Mouse (Mus musculus): Measurements from ENCODE around the gene Prtg. TPM values are rescaled to one million over a fixed set of nuclear protein-coding genes. Genes with fewer than 3 reads are reported as not detected.
A peak's percentile ranks its signal among the peaks of the same experiment; 100 is the strongest.

The Prtg gene
- polyA plus RNA-seq, 1 experiment from 2014 or later = 1.1 TPM

- Histone ChIP-seq H3K4me2 (ENCODE audit: low read length) (no peak overlapping the region), H3K4me3 (ENCODE audit: control insufficient read depth in 1 of 2, insufficient read depth in 1 of 2, low read depth in 1 of 2, low read length in 2 of 2) (no peak overlapping the region), H3K4me1 (ENCODE audit: control insufficient read depth in 2 of 2, insufficient read depth in 2 of 2, low read length in 2 of 2) (no peaks in the 10 kb centered on the region), H3K9ac (ENCODE audit: low read length) (no peak overlapping the region; the same call in 1 of the 2 replicates), H3K36me3 (ENCODE audit: control insufficient read depth, insufficient read depth, low read length) (peaks cover 11% of the 10 kb centered on the region; the same call in 1 of the 2 replicates), H3K27me3 (ENCODE audit: control insufficient read depth, insufficient read depth, low read length) (no peaks in the 10 kb centered on the region), H3K27ac (replicated peaks in 1 of 2; ENCODE audit: control insufficient read depth in 1 of 2, insufficient read depth in 1 of 2, low read depth in 2 of 2, low read length in 2 of 2) (no peak overlapping the region), H3K9me3 (ENCODE audit: control insufficient read depth, low read length) (no peaks in the 10 kb centered on the region; the same call in 1 of the 2 replicates)
- 88% methylated on average over 1 of the region's 1 CpGs for WGBS
- no peak for ATAC-seq (ENCODE audit: insufficient number of reproducible peaks, insufficient read depth, low FRiP score, low read depth)
Measured at GRCm38 (mm10) chr9:72889777-72890176, 83.1 kb downstream of the Prtg start.

- H3K9me3 ChIP-seq (ENCODE audit: control insufficient read depth, low read length) = no peaks in the 10 kb centered on the region; the same call in 1 of the 2 replicates
- H3K4me3 ChIP-seq (ENCODE audit: control insufficient read depth in 1 of 2, insufficient read depth in 1 of 2, low read depth in 1 of 2, low read length in 2 of 2) = no peak overlapping the region
- no peak overlapping the region for H3K9ac ChIP-seq (ENCODE audit: low read length)
- peaks cover 11% of the 10 kb centered on the region; the same call in 1 of the 2 replicates for H3K36me3 ChIP-seq (ENCODE audit: control insufficient read depth, insufficient read depth, low read length)
- no peaks in the 10 kb centered on the region for H3K4me1 ChIP-seq (ENCODE audit: control insufficient read depth in 2 of 2, insufficient read depth in 2 of 2, low read length in 2 of 2)
- no peaks in the 10 kb centered on the region for H3K27me3 ChIP-seq (ENCODE audit: control insufficient read depth, insufficient read depth, low read length)
- 80% methylated on average over 10 of the region's 10 CpGs for WGBS
- no peak for ATAC-seq (ENCODE audit: insufficient number of reproducible peaks, insufficient read depth, low FRiP score, low read depth)
- no peak overlapping the region for H3K4me2 ChIP-seq (ENCODE audit: low read length)
- no peak overlapping the region for H3K27ac ChIP-seq (replicated peaks in 1 of 2; ENCODE audit: control insufficient read depth in 1 of 2, insufficient read depth in 1 of 2, low read depth in 2 of 2, low read length in 2 of 2)
Measured at GRCm38 (mm10) chr9:72890499-72891085, 83.9 kb downstream of the Prtg start.

GRCm38 (mm10) chr9:72892761-72893160, 86.1 kb downstream of the Prtg start:
- H3K36me3 ChIP-seq (ENCODE audit: control insufficient read depth, insufficient read depth, low read length) = peaks cover 11% of the 10 kb centered on the region; the same call in 1 of the 2 replicates

GRCm38 (mm10) chr9:72894796-72895352, 88.2 kb downstream of the Prtg start:
- Histone ChIP-seq H3K9ac (ENCODE audit: low read length) (no peak overlapping the region), H3K4me3 (ENCODE audit: control insufficient read depth in 1 of 2, insufficient read depth in 1 of 2, low read depth in 1 of 2, low read length in 2 of 2) (no peak overlapping the region), H3K4me1 (ENCODE audit: control insufficient read depth in 2 of 2, insufficient read depth in 2 of 2, low read length in 2 of 2) (no peaks in the 10 kb centered on the region), H3K36me3 (ENCODE audit: control insufficient read depth, insufficient read depth, low read length) (peaks cover 11% of the 10 kb centered on the region; the same call in 1 of the 2 replicates), H3K4me2 (ENCODE audit: low read length) (no peak overlapping the region), H3K9me3 (ENCODE audit: control insufficient read depth, low read length) (no peaks in the 10 kb centered on the region; the same call in 1 of the 2 replicates), H3K27me3 (ENCODE audit: control insufficient read depth, insufficient read depth, low read length) (no peaks in the 10 kb centered on the region), H3K27ac (replicated peaks in 1 of 2; ENCODE audit: control insufficient read depth in 1 of 2, insufficient read depth in 1 of 2, low read depth in 2 of 2, low read length in 2 of 2) (no peak overlapping the region)
- ATAC-seq (ENCODE audit: insufficient number of reproducible peaks, insufficient read depth, low FRiP score, low read depth) = no peak
- 93% methylated on average over 6 of the region's 6 CpGs for WGBS

More at GRCm38 (mm10) chr9:72892761-72893160, 86.1 kb downstream of the Prtg start:
- Histone ChIP-seq H3K4me1 (ENCODE audit: control insufficient read depth in 2 of 2, insufficient read depth in 2 of 2, low read length in 2 of 2) (no peaks in the 10 kb centered on the region), H3K27me3 (ENCODE audit: control insufficient read depth, insufficient read depth, low read length) (no peaks in the 10 kb centered on the region), H3K9ac (ENCODE audit: low read length) (no peak overlapping the region), H3K27ac (replicated peaks in 1 of 2; ENCODE audit: control insufficient read depth in 1 of 2, insufficient read depth in 1 of 2, low read depth in 2 of 2, low read length in 2 of 2) (no peak overlapping the region), H3K4me2 (ENCODE audit: low read length) (no peak overlapping the region), H3K9me3 (ENCODE audit: control insufficient read depth, low read length) (no peaks in the 10 kb centered on the region; the same call in 1 of the 2 replicates), H3K4me3 (ENCODE audit: control insufficient read depth in 1 of 2, insufficient read depth in 1 of 2, low read depth in 1 of 2, low read length in 2 of 2) (no peak overlapping the region)
- WGBS = 93% methylated on average over 5 of the region's 5 CpGs
- ATAC-seq (ENCODE audit: insufficient number of reproducible peaks, insufficient read depth, low FRiP score, low read depth) = no peak

- 58% methylated on average over 8 of the region's 8 CpGs for WGBS
- no peak for ATAC-seq (ENCODE audit: insufficient number of reproducible peaks, insufficient read depth, low FRiP score, low read depth)
- H3K27ac ChIP-seq (replicated peaks in 1 of 2; ENCODE audit: control insufficient read depth in 1 of 2, insufficient read depth in 1 of 2, low read depth in 2 of 2, low read length in 2 of 2) = no peak overlapping the region
- H3K27me3 ChIP-seq (ENCODE audit: control insufficient read depth, insufficient read depth, low read length) = no peaks in the 10 kb centered on the region
- no peak overlapping the region for H3K4me3 ChIP-seq (ENCODE audit: control insufficient read depth in 1 of 2, insufficient read depth in 1 of 2, low read depth in 1 of 2, low read length in 2 of 2)
- no peaks in the 10 kb centered on the region for H3K9me3 ChIP-seq (ENCODE audit: control insufficient read depth, low read length)
- H3K4me1 ChIP-seq (ENCODE audit: control insufficient read depth in 2 of 2, insufficient read depth in 2 of 2, low read length in 2 of 2) = peaks cover 8 to 13% of the 10 kb centered on the region in 2 experiments
- no peak overlapping the region for H3K4me2 ChIP-seq (ENCODE audit: low read length)
- 0 out of 2 replicates have a peak overlapping the region, but pooled peaks have one; percentile 3 for H3K9ac ChIP-seq (ENCODE audit: low read length)
- 0 out of 2 replicates have a peak, but pooled peaks cover 5% of the 10 kb centered on the region for H3K36me3 ChIP-seq (ENCODE audit: control insufficient read depth, insufficient read depth, low read length)
Measured at GRCm38 (mm10) chr9:72902057-72902456, 95.4 kb downstream of the Prtg start.

GRCm38 (mm10) chr9:72902611-72903010, 95.9 kb downstream of the Prtg start:
- H3K36me3 ChIP-seq (ENCODE audit: control insufficient read depth, insufficient read depth, low read length) = 0 out of 2 replicates have a peak, but pooled peaks cover 5% of the 10 kb centered on the region
- H3K9me3 ChIP-seq (ENCODE audit: control insufficient read depth, low read length) = no peaks in the 10 kb centered on the region
- no peak overlapping the region for H3K27ac ChIP-seq (replicated peaks in 1 of 2; ENCODE audit: control insufficient read depth in 1 of 2, insufficient read depth in 1 of 2, low read depth in 2 of 2, low read length in 2 of 2)
- H3K4me1 ChIP-seq (ENCODE audit: control insufficient read depth in 2 of 2, insufficient read depth in 2 of 2, low read length in 2 of 2) = peaks cover 8 to 13% of the 10 kb centered on the region in 2 experiments
- H3K4me2 ChIP-seq (ENCODE audit: low read length) = no peak overlapping the region
- no peaks in the 10 kb centered on the region for H3K27me3 ChIP-seq (ENCODE audit: control insufficient read depth, insufficient read depth, low read length)
- WGBS = 73% methylated on average over 5 of the region's 5 CpGs
- ATAC-seq (ENCODE audit: insufficient number of reproducible peaks, insufficient read depth, low FRiP score, low read depth) = no peak
- no peak overlapping the region for H3K4me3 ChIP-seq (ENCODE audit: control insufficient read depth in 1 of 2, insufficient read depth in 1 of 2, low read depth in 1 of 2, low read length in 2 of 2)
- H3K9ac ChIP-seq (ENCODE audit: low read length) = no peak overlapping the region

- WGBS = 83% methylated on average over 6 of the region's 6 CpGs
- no peak overlapping the region for H3K4me3 ChIP-seq (ENCODE audit: control insufficient read depth in 1 of 2, insufficient read depth in 1 of 2, low read depth in 1 of 2, low read length in 2 of 2)
- H3K27ac ChIP-seq (replicated peaks in 1 of 2; ENCODE audit: control insufficient read depth in 1 of 2, insufficient read depth in 1 of 2, low read depth in 2 of 2, low read length in 2 of 2) = no peak overlapping the region
- no peaks in the 10 kb centered on the region for H3K27me3 ChIP-seq (ENCODE audit: control insufficient read depth, insufficient read depth, low read length)
- no peak overlapping the region for H3K9ac ChIP-seq (ENCODE audit: low read length)
- no peaks in the 10 kb centered on the region for H3K9me3 ChIP-seq (ENCODE audit: control insufficient read depth, low read length)
- H3K36me3 ChIP-seq (ENCODE audit: control insufficient read depth, insufficient read depth, low read length) = peaks cover 11% of the 10 kb centered on the region; the same call in 1 of the 2 replicates
- no peak overlapping the region for H3K4me2 ChIP-seq (ENCODE audit: low read length)
- H3K4me1 ChIP-seq (ENCODE audit: control insufficient read depth in 2 of 2, insufficient read depth in 2 of 2, low read length in 2 of 2) = peaks cover 8 to 12% of the 10 kb centered on the region in 2 experiments
- no peak for ATAC-seq (ENCODE audit: insufficient number of reproducible peaks, insufficient read depth, low FRiP score, low read depth)
Measured at GRCm38 (mm10) chr9:72906693-72907103, 100.0 kb downstream of the Prtg start.
